Mouse (Mus musculus) adrenal gland, adult 2 months (tissue): ENCODE results near the gene Hvcn1. TPM values are rescaled to one million over a fixed set of nuclear protein-coding genes. Genes with fewer than 3 reads are reported as not detected.

Experiments used
- DNase-seq: peaks from one replicate; pipeline ENCODE4 v3.0.0; 2021
- polyA plus RNA-seq: library from polyadenylated mRNA; depleted of rRNA; stranded (reverse); fragments of >200 nt; gene quantifications from 2 replicates; pipeline ENCODE4 v1.2.3, GENCODE M21; 2012
- total RNA-seq, 2 experiments: library from RNA; stranded (reverse); gene quantifications; 2 replicates each; pipeline ENCODE4 v1.2.3; 2021

Hvcn1 gene
- total and polyA plus RNA-seq, 3 experiments = 1.8 to 2.5 (median 2.4) TPM

DNA sequence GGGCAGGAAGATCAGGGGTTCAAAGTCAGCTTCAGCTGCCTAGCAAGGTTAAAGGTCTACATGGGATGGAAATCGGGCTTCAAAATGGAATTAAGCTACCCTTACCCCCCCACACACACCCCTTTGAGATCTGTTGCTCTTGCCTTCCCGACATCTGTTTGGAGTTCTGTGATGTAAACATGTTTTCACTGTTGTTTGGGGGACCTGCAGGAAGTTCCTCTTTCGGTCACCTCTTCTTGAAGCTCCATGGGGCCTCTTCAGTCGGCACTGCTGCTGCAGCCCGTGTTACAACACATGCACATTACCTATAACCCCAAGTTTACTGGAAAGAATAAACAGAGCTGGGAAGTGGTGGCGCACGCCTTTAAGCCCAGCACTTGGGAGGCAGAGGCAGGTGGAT lies 60.5 kb downstream of the Hvcn1 start:
- no peak for DNase-seq

GRCm38 (mm10) chr5:122267899-122268298 lies 61.3 kb downstream of the Hvcn1 start:
- DNase-seq = peak; percentile 70

GRCm38 (mm10) chr5:122268858-122269604 lies 62.4 kb downstream of the Hvcn1 start:
- DNase-seq = no peak

- no peak for DNase-seq
These were observed 66.2 kb downstream of the Hvcn1 start for GRCm38 (mm10) chr5:122272821-122273220.

GRCm38 (mm10) chr5:122274785-122275184 lies 68.2 kb downstream of the Hvcn1 start:
- no peak for DNase-seq

GRCm38 (mm10) chr5:122278946-122279345 lies 72.3 kb downstream of the Hvcn1 start:
- DNase-seq = no peak

- DNase-seq = no peak
These were observed 73.3 kb downstream of the Hvcn1 start for GRCm38 (mm10) chr5:122279799-122280421.

- peak; percentile 56 for DNase-seq
These were observed 73.8 kb downstream of the Hvcn1 start for GRCm38 (mm10) chr5:122280422-122280826.

- peak; percentile 48 for DNase-seq
These were observed 74.3 kb downstream of the Hvcn1 start for GRCm38 (mm10) chr5:122280827-122281462.

GRCm38 (mm10) chr5:122283828-122284182 lies 77.2 kb downstream of the Hvcn1 start:
- DNase-seq = no peak

- DNase-seq = peak; percentile 93
These were observed 77.8 kb downstream of the Hvcn1 start, which contains the start of gene Pptc7 for GRCm38 (mm10) chr5:122284183-122285028. Pptc7 (plus strand) TSS chr5:122284365.

DNA sequence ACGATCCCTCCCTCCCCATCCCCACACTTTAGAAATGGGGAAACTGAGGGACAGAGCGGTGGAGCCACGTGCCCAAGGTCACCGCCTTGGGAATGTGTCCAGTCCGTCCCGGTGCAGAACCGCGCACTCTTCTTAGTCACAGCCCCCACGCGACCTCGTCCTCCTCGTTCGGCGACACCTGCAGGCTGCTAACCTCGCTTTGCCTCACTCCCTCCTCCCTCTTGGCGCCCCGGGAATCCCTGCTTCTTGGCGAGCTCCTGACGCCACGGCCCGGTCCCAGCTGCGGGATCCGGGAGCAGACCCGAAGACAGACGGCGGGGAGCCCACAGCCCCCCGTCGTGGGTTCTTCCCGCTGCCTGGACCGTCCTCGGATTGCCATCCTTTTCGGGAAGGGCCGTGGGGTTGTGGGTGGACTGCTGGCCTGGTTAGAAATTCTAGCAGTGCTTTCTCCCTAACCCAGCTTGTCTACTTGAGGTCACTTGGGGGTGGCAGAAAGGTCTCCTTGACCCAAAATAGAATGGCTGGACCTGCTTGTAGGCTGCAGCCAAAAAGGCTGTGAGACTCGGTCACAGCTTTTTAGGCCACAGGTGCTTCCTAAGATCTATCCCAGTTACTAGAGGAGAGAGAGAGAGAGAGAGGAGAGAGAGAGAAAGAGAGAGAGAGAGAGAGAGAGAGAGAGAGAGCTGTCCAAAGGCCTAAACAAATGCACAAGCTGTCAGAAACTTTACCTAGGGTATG lies 78.6 kb downstream of the Hvcn1 start:
- peak; percentile 88 for DNase-seq

- DNase-seq = no peak
These were observed 79.2 kb downstream of the Hvcn1 start for GRCm38 (mm10) chr5:122285767-122286150.

- no peak for DNase-seq
These were observed 79.6 kb downstream of the Hvcn1 start for GRCm38 (mm10) chr5:122286191-122286590.

GRCm38 (mm10) chr5:122287026-122287425 lies 80.4 kb downstream of the Hvcn1 start:
- DNase-seq = no peak

GRCm38 (mm10) chr5:122288147-122288811 lies 81.7 kb downstream of the Hvcn1 start:
- peak; percentile 62 for DNase-seq

- no peak for DNase-seq
These were observed 84.5 kb downstream of the Hvcn1 start for GRCm38 (mm10) chr5:122291149-122291548.
